In the genomic region with DNA sequence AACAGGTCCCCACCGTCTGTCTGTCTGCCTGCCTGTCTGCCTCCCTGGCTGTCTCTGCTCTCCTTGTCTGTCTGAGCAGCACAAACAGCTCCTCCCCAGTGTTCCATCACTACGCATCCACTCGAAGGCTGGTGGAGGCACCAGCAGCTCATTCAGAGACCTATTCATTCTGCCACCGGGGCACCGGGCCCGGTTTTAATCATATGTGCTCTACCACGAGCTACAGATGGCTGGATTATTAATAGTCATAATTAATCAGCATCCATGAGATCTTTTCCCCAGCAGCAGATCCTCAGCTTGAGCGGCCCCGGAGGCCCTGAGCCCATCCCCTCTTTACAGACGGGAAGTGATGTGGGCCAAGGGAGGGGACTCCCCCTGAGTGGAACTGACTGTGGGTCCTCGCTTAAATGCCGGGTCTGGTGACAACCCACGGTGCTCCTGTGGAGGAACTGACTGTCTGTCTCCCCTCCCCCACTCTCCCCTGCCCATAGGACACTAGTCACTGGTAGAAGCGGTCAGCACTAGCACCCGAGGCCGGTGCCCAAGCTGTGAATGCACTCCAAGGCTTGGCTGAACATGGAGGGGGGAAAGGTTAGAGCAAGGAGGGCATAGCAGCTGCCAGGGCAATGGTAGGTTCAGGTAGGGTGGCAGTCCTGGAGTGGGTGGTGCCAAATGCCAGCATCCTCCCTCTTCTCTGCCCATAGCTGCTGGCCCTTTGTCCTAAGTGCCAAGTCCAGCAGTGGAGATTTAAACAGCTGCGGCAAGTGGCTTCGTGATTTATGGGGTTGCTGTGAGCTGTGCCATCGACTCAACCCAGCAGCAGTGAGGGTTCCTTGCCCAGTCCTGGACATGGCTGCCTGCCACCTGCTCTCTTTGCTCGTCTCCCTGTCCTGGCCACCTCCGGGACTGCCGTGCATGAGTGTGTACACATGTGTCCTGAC, we compare ENCODE assay signal across 9 mouse cellular contexts. TPM values are rescaled to one million over a fixed set of nuclear protein-coding genes. Genes with fewer than 3 reads are reported as not detected.
DNase-seq lines count a peak whose midpoint lies in the region; ATAC-seq and TF ChIP-seq lines count a peak whose summit lies in the region.
"Had no signal": no experiment of that assay in that cellular context is flagged by ENCODE, and none has a peak within 500 bp of the region (broad histone marks: within the 10 kb centered on the region; RNA-seq: fewer than 3 reads in every experiment).

No protein-coding gene starts in this region.

- peak overlapping the region; percentile 29; the same call in 1 of the 2 replicates for H3K9ac ChIP-seq in forebrain, embryonic 14.5 days (ENCODE audit: low read length)
- no peak overlapping the region for H3K9ac ChIP-seq in kidney, embryonic 15.5 days
- H3K9ac ChIP-seq in midbrain, embryonic 12.5 days (replicated peaks): peak overlapping the region; percentile 29; the same call in 1 of the 2 replicates
- H3K9ac ChIP-seq in lung, postnatal 0 days (replicated peaks; ENCODE audit: low read depth): no peak overlapping the region

- 61% methylated on average over 22 of the region's 22 CpGs for WGBS in forebrain, embryonic 14.5 days
- whole genome bisulfite sequencing in kidney, embryonic 15.5 days: 54% methylated on average over 22 of the region's 22 CpGs
- 70% methylated on average over 22 of the region's 22 CpGs for WGBS in midbrain, embryonic 12.5 days
- 56% methylated on average over 22 of the region's 22 CpGs for WGBS in lung, postnatal 0 days

- DNase-seq in gastrocnemius, adult 18-20 months (ENCODE audit: low spot score): peak; percentile 75
- no peak for DNase-seq in gastrocnemius, postnatal 4 days (ENCODE audit: low spot score in 2 of 2)
- DNase-seq in CD4-positive, CD25-positive, alpha-beta regulatory T cell, adult 2 months (ENCODE audit: low read depth, low spot score): peak; percentile 73
- peak; percentile 78 for DNase-seq in forebrain, embryonic 14.5 days (ENCODE audit: low spot score)
- no peak for DNase-seq in lung, postnatal 0 days (ENCODE audit: low spot score)
- DNase-seq in testis, postnatal 14 days (ENCODE audit: low spot score): no peak

- no peak overlapping the region for H3K4me3 ChIP-seq in forebrain, embryonic 14.5 days (ENCODE audit: low read depth, low read length)
- no peak overlapping the region for H3K4me3 ChIP-seq in kidney, embryonic 15.5 days (replicated peaks)
- H3K4me3 ChIP-seq in midbrain, embryonic 12.5 days: no peak overlapping the region
- no peak overlapping the region for H3K4me3 ChIP-seq in lung, postnatal 0 days (ENCODE audit: low read depth, low read length)

- H3K36me3 ChIP-seq in forebrain, embryonic 14.5 days (ENCODE audit: control insufficient read depth, insufficient read depth, low read length): no peaks in the 10 kb centered on the region
- H3K36me3 ChIP-seq in kidney, embryonic 15.5 days: no peaks in the 10 kb centered on the region
- H3K36me3 ChIP-seq in midbrain, embryonic 12.5 days: no peaks in the 10 kb centered on the region
- H3K36me3 ChIP-seq in lung, postnatal 0 days (ENCODE audit: insufficient read depth, low read length): no peaks in the 10 kb centered on the region
- H3K36me3 ChIP-seq: G1E had no signal

- H3K4me1 ChIP-seq in forebrain, embryonic 14.5 days (ENCODE audit: control insufficient read depth, insufficient read depth, low read length): peaks cover 72% of the 10 kb centered on the region
- H3K4me1 ChIP-seq in kidney, embryonic 15.5 days: peaks cover 100% of the 10 kb centered on the region
- peaks cover 94% of the 10 kb centered on the region for H3K4me1 ChIP-seq in midbrain, embryonic 12.5 days
- peaks cover 22% of the 10 kb centered on the region; the same call in 1 of the 2 replicates for H3K4me1 ChIP-seq in lung, postnatal 0 days (ENCODE audit: insufficient read depth, low read depth, low read length)

- TF ChIP-seq CTCF in lung, postnatal 0 days (IDR thresholded peaks at IDR 0.05): no peak

- H3K27ac ChIP-seq in forebrain, embryonic 14.5 days (ENCODE audit: low read depth, low read length): peak overlapping the region; percentile 87
- H3K27ac ChIP-seq in kidney, embryonic 15.5 days: peak overlapping the region; percentile 42; the same call in 1 of the 2 replicates
- peak overlapping the region; percentile 64 for H3K27ac ChIP-seq in midbrain, embryonic 12.5 days (replicated peaks)
- H3K27ac ChIP-seq in lung, postnatal 0 days (ENCODE audit: low read length): no peak overlapping the region

- H3K9me3 ChIP-seq in forebrain, embryonic 14.5 days (replicated peaks; ENCODE audit: control insufficient read depth, low read length): no peaks in the 10 kb centered on the region
- no peaks in the 10 kb centered on the region for H3K9me3 ChIP-seq in kidney, embryonic 15.5 days (replicated peaks)
- no peaks in the 10 kb centered on the region for H3K9me3 ChIP-seq in midbrain, embryonic 12.5 days
- no peaks in the 10 kb centered on the region for H3K9me3 ChIP-seq in lung, postnatal 0 days (ENCODE audit: low read length)

- TF ChIP-seq EP300 in lung, postnatal 0 days (IDR thresholded peaks at IDR 0.05): no peak

- ATAC-seq in forebrain, embryonic 14.5 days: peak; percentile 47
- no peak; the same call in 1 of the 2 replicates for ATAC-seq in kidney, embryonic 15.5 days (replicated peaks; ENCODE audit: low FRiP score)
- ATAC-seq in midbrain, embryonic 12.5 days (ENCODE audit: low FRiP score, low read depth): peak; percentile 12; the same call in 1 of the 2 replicates
- ATAC-seq in lung, postnatal 0 days: no peak

- H3K4me2 ChIP-seq in forebrain, embryonic 14.5 days (ENCODE audit: low read length): no peak overlapping the region
- H3K4me2 ChIP-seq in kidney, embryonic 15.5 days: no peak overlapping the region
- H3K4me2 ChIP-seq in midbrain, embryonic 12.5 days (replicated peaks): no peak overlapping the region; the same call in 1 of the 2 replicates
- no peak overlapping the region for H3K4me2 ChIP-seq in lung, postnatal 0 days (replicated peaks; ENCODE audit: low read depth, low read length)

- H3K27me3 ChIP-seq in forebrain, embryonic 14.5 days (replicated peaks; ENCODE audit: control insufficient read depth, insufficient read depth, low read length): no peaks in the 10 kb centered on the region
- H3K27me3 ChIP-seq in kidney, embryonic 15.5 days: no peaks in the 10 kb centered on the region
- H3K27me3 ChIP-seq in midbrain, embryonic 12.5 days: no peaks in the 10 kb centered on the region
- H3K27me3 ChIP-seq in lung, postnatal 0 days (replicated peaks; ENCODE audit: insufficient read depth, low read length): no peaks in the 10 kb centered on the region

RNA-seq across cellular contexts. Expression of gene Zmiz1, which starts 34.6 kb away (rescaled TPM):
- 10 to 100 TPM; 26.6 to 28.6 TPM for total RNA-seq in gastrocnemius, adult 18-20 months (2021)
- 10 to 100 TPM; 53.8 to 55.2 TPM for total RNA-seq in gastrocnemius, postnatal 4 days (2021)
- polyA plus RNA-seq in forebrain, embryonic 14.5 days (2014; fragmentation: Nextera tagmentation; extraction: Ambion mirVana): 37.0 and 43.8 TPM in 2 replicates
- polyA plus RNA-seq in kidney, embryonic 15.5 days (2015; fragmentation: Nextera tagmentation; extraction: Ambion mirVana): 41.8 and 47.3 TPM in 2 replicates
- 79.4 and 82.5 TPM in 2 replicates for polyA plus RNA-seq in midbrain, embryonic 12.5 days (2016; fragmentation: Nextera tagmentation; extraction: Ambion mirVana)
- polyA plus RNA-seq in lung, postnatal 0 days (2015; fragmentation: Nextera tagmentation; extraction: Ambion mirVana): 18.0 and 20.2 TPM in 2 replicates

Comparison
In these comparisons a context has a peak if more than half of its experiments do, and no peak if none do; other contexts are left out.
1. DNase-seq: peak in gastrocnemius, adult 18-20 months (single experiment), CD4-positive, CD25-positive, alpha-beta regulatory T cell, adult 2 months (single experiment) and forebrain, embryonic 14.5 days (single experiment); none in gastrocnemius, postnatal 4 days (0 of 2), lung, postnatal 0 days (single experiment) and testis, postnatal 14 days (single experiment).
2. ATAC-seq: peak in forebrain, embryonic 14.5 days (single experiment) and midbrain, embryonic 12.5 days (single experiment); none in kidney, embryonic 15.5 days (single experiment) and lung, postnatal 0 days (single experiment).
3. H3K9ac ChIP-seq: peak in forebrain, embryonic 14.5 days (single experiment) and midbrain, embryonic 12.5 days (single experiment); none in kidney, embryonic 15.5 days (single experiment) and lung, postnatal 0 days (single experiment).